Mouse (Mus musculus): ENCODE results near the gene Olfr695. TPM values are rescaled to one million over a fixed set of nuclear protein-coding genes. Genes with fewer than 3 reads are reported as not detected.
"Not testable (repeated sequence)": the region's sequence is repeated elsewhere in the genome, so short reads cannot be mapped to it uniquely, and the experiment has no call there.

Olfr695 gene
- not detected for total RNA-seq (2021)
- long read RNA-seq, experiment 1, result 0 reads
- long read RNA-seq, experiment 2, result 0 reads

DNA sequence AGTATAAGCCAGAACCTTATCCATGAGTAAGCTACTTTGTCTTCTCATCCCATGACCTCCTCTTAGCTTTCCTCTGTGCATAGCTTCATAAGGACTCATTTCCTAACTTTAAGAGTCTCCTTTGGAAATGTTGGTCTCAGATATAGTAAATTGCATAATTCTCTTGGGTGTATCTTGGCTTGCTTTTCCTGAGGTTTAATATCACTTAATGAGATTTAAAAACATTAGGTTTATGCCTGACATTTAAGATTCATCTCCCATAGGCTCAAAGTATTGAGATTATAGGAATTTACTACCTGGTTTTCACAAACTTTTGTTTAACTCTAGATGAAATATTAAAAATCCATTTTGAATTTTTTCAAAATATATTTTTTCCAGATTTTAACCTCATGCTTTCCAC lies at the start of gene Olfr695:
Gene Olfr695 (minus strand): TSS at position 101 of the 400 bp plus-strand sequence.
- intact Hi-C loops (cut with DNase I), result no loop called here
- no peak for DNase-seq (ENCODE audit: low spot score in 2 of 2)

DNA sequence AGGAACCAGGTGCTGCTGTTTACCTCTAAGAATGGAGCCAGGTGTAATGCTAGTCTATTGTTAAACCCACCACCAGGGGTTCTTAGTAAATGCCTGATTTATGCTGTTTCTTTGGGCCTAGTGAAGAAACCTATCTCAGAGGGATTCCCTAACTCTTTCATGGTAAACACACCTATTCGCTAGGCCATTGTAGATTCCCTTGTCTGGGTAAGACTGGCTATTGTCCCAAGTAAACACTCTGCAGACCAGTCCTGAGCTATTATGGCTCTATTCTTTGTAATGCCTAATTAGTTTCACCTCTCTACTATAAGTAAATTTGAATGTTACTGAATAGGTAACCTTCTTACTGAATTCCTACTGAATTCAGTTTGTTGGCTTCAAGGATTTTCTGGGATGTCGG lies 44.8 kb upstream of the Olfr695 start:
- DNase-seq (ENCODE audit: low spot score in 2 of 2); intact Hi-C loops (cut with DNase I): not testable (repeated sequence)

- intact Hi-C loops (cut with DNase I), result no loop called here
- DNase-seq (ENCODE audit: low spot score in 2 of 2), result no peak
Observed at GRCm38 (mm10) chr7:106758800-106759199, 42.6 kb upstream of the Olfr695 start.

DNA sequence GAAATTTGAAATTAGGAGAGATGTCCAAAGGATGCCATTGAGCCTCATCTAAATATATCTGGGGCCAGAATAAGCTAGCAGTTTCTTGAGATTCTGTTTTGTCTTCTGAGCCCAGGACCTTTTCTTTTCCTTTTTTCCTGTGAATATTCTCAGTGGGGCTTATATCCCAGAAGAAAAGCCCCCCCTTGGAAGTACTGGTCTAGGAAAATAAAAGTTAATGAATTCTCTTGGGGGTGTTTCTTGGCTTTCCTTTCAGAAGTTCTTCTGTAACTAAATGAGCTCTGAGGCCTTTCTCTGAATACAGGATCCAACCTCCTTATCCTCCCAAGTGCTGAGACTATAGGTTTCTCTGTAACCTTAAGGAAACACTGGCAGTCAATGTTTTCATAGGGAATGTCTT lies 39.1 kb upstream of the Olfr695 start, which contains the start of gene Olfr698:
Gene Olfr698 (minus strand): TSS at position 101 of the 400 bp plus-strand sequence.
- intact Hi-C loops (cut with DNase I), result no loop called here
- DNase-seq (ENCODE audit: low spot score in 2 of 2), result no peak

DNA sequence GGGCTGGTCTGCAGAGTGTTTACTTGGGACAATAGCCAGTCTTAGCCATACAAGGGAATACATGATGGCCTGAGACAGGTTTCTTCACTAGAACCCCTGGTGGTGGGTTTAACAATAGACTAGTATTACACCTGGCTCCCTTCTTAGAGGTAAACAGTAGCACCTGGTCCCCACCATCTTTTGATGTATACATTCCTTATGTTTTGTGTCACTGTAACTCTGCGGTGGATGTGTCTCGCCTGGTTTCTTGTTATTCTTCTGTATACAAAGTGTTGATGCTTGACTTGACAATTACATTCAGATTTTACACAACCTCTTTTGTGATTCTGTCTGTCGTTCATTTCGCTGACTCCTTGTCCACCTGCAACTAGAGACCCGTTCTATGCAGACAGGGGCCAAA lies 29.6 kb upstream of the Olfr695 start:
- intact Hi-C loops (cut with DNase I), result no loop called here

GRCm38 (mm10) chr7:106742343-106742742 lies 26.1 kb upstream of the Olfr695 start, which contains the start of gene Olfr697:
Olfr697 (minus strand) TSS chr7:106742443.
- intact Hi-C loops (cut with DNase I), result no loop called here
- DNase-seq (ENCODE audit: low spot score in 2 of 2), result no peak

More for the DNA sequence above, 29.6 kb upstream of the Olfr695 start:
- DNase-seq (ENCODE audit: low spot score in 2 of 2), result no peak

DNA sequence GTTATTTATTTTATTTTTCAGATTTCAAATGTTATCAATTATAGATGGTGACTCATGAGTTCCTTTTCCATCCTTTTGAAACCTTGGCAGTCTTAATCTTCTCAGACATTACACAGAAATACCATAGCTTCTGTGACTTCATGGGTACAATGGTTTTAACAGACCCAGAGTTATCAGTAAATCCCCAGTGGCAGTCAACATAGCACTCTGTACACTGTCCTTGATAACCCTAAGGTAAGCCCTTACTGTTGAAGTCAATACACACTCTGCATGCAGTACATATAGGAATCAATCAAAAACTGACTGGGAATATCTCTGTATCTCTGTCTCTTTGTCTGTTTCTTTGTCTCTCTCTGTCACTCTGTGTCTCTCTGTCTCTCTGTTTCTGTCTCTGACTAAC lies 20.8 kb upstream of the Olfr695 start:
- DNase-seq (ENCODE audit: low spot score in 2 of 2), result no peak
- intact Hi-C loops (cut with DNase I), result no loop called here

- intact Hi-C loops (cut with DNase I), result no loop called here
- no peak for DNase-seq (ENCODE audit: low spot score in 2 of 2)
Observed at GRCm38 (mm10) chr7:106733717-106734116, 17.5 kb upstream of the Olfr695 start.

- DNase-seq (ENCODE audit: low spot score in 2 of 2); intact Hi-C loops (cut with DNase I): not testable (repeated sequence)
Observed at GRCm38 (mm10) chr7:106725654-106726053, 9.5 kb upstream of the Olfr695 start.

GRCm38 (mm10) chr7:106711463-106711862 lies 4.7 kb downstream of the Olfr695 start:
- no peak for DNase-seq (ENCODE audit: low spot score in 2 of 2)
- intact Hi-C loops (cut with DNase I), result no loop called here

DNA sequence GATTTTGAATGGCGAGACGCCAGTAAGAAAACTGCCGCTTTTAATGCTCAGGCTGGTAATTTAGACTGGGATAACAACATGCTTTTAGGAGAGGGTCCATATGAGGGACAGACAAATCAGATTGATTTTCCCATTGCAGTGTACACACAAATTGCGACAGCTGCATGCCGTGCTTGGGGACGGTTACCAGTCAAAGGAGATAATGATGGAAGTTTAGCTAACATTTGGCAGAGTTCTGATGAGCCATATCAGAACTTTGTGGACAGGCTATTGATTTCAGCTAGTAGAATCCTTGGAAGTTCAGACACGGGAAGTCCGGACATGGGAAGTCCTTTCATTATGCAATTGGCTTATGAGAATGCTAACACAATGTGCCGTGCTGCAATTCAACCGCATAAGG lies 8.5 kb downstream of the Olfr695 start:
- intact Hi-C loops (cut with DNase I); DNase-seq (ENCODE audit: low spot score in 2 of 2): not testable (repeated sequence)

- no peak for DNase-seq (ENCODE audit: low spot score in 2 of 2)
- intact Hi-C loops (cut with DNase I), result no loop called here
Observed at GRCm38 (mm10) chr7:106696891-106697290, 19.3 kb downstream of the Olfr695 start.

- intact Hi-C loops (cut with DNase I), result no loop called here
- no peak for DNase-seq (ENCODE audit: low spot score in 2 of 2)
Observed at GRCm38 (mm10) chr7:106692976-106693375, 23.2 kb downstream of the Olfr695 start.

DNA sequence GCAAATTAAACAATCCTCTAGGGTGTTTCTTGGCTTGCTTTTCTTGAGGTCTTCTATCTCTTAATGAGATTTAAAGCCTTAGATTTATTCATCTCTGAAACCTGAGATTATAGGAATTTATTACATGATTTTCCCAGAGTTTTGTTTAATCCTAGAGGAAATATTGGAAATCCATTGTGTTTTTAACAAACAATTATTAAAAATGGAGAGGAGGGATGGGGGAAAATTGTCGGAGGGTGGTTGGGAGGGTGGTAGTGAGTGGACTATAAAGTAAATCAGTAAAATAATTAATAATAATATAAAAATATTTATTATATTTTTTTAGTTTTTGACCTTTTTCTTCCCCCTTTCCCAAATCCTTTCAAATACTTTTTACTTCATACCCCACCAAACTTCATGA lies 24.5 kb downstream of the Olfr695 start, which contains the start of gene Olfr694:
Gene Olfr694 (minus strand): TSS at position 101 of the 400 bp plus-strand sequence.
- intact Hi-C loops (cut with DNase I), result no loop called here
- no peak for DNase-seq (ENCODE audit: low spot score in 2 of 2)

DNA sequence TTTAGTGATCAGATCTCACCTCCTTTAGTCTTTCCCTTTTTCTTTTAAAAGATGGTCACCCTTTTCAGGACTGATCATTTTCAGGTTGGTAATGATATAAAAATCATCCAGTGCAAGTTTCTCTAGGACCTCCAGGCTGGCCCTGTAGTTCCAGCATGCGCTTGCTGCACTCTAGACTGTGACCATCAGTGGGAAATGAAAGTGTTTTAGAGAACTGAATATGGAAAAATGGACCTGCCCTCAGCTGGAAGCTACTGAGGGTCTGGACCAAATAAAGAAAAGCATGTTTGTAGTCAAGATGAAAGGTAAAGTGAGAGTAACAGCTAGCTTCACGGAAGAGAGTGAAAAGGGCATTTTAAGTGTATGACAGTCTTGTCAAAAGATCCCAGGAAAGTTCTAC lies 30.8 kb downstream of the Olfr695 start:
- DNase-seq (ENCODE audit: low spot score in 2 of 2), result no peak

GRCm38 (mm10) chr7:106680484-106680883 lies 35.7 kb downstream of the Olfr695 start, which contains the start of gene Olfr693:
Olfr693 (minus strand) TSS chr7:106680584.
- no peak for DNase-seq (ENCODE audit: low spot score in 2 of 2)
- intact Hi-C loops (cut with DNase I), result no loop called here

More for the DNA sequence above, 30.8 kb downstream of the Olfr695 start:
- intact Hi-C loops (cut with DNase I), result no loop called here

Other genes starting within 250 kb of the Olfr695 start
- not detected for gene Olfr693, start 35.8 kb downstream of the Olfr695 start, total RNA-seq (2021)
- gene Olfr694, start 24.6 kb downstream of the Olfr695 start, total RNA-seq (2021), result not detected
- gene Olfr697, start 26.0 kb upstream of the Olfr695 start, total RNA-seq (2021), result not detected
- not detected for gene Olfr698, start 39.0 kb upstream of the Olfr695 start, total RNA-seq (2021)
- gene Olfr699, start 76.8 kb upstream of the Olfr695 start, total RNA-seq (2021), result not detected
- not detected for gene Olfr700, start 92.4 kb upstream of the Olfr695 start, total RNA-seq (2021)
- gene Olfr701, start 97.7 kb upstream of the Olfr695 start, total RNA-seq (2021), result not detected
- gene Olfr702, start 117.5 kb upstream of the Olfr695 start, total RNA-seq (2021), result not detected
- not detected for gene Olfr703, start 127.0 kb upstream of the Olfr695 start, total RNA-seq (2021)
- not detected for gene Olfr704, start 146.8 kb upstream of the Olfr695 start, total RNA-seq (2021)
- not detected for gene Olfr705, start 160.5 kb upstream of the Olfr695 start, total RNA-seq (2021)
- gene Olfr706, start 171.8 kb upstream of the Olfr695 start, total RNA-seq (2021), result not detected
- not detected for gene Olfr707, start 184.8 kb upstream of the Olfr695 start, total RNA-seq (2021)
- gene Olfr1532-ps1, start 191.6 kb upstream of the Olfr695 start, total RNA-seq (2021), result not detected
- gene Olfr709-ps1, start 215.8 kb upstream of the Olfr695 start, total RNA-seq (2021), result not detected
- gene Olfr710, start 231.9 kb upstream of the Olfr695 start, total RNA-seq (2021), result not detected
- gene Olfr6, start 247.5 kb upstream of the Olfr695 start, total RNA-seq (2021), result not detected